Mouse (Mus musculus) adrenal gland, adult 8-10 months (tissue): ENCODE data around the gene Dennd1a. TPM values are rescaled to one million over a fixed set of nuclear protein-coding genes. Genes with fewer than 3 reads are reported as not detected.

ENCODE experiments used
- DNase-seq: peaks from one replicate; pipeline ENCODE4 v3.0.0; 2022
- total RNA-seq, 4 experiments: library from RNA; stranded (reverse); gene quantifications; 2 replicates each; pipeline ENCODE4 v1.2.4; 2022

Dennd1a gene
- total RNA-seq, 4 experiments from 2014 or later: 27.9 to 41.0 (median 32.3) TPM

GRCm38 (mm10) chr2:38039621-38040020, 247.6 kb downstream of the Dennd1a start:
- no peak for DNase-seq

- no peak for DNase-seq
Observed at GRCm38 (mm10) chr2:38028317-38028716, 258.9 kb downstream of the Dennd1a start.

- no peak for DNase-seq
Observed at GRCm38 (mm10) chr2:38025615-38026014, 261.6 kb downstream of the Dennd1a start.

DNA sequence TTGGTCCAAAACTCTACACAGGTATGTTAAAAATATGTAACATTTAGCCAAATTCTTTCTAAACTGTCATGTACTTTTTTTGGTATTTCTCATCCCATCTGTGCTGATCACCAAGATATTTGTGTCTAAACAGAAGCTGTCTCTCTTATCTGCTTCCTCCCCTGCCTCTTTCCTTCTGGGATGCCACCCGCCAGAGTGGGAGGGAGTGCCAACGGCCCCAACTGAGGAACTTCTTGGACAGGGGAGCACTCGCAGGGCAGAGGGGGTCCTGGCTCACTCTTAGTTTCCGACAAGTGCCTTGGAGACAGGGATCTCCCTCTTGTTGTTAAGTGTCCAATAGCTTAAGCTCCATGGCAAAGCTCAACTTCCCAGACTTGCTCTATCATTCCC, 263.5 kb downstream of the Dennd1a start:
- DNase-seq: no peak

DNA sequence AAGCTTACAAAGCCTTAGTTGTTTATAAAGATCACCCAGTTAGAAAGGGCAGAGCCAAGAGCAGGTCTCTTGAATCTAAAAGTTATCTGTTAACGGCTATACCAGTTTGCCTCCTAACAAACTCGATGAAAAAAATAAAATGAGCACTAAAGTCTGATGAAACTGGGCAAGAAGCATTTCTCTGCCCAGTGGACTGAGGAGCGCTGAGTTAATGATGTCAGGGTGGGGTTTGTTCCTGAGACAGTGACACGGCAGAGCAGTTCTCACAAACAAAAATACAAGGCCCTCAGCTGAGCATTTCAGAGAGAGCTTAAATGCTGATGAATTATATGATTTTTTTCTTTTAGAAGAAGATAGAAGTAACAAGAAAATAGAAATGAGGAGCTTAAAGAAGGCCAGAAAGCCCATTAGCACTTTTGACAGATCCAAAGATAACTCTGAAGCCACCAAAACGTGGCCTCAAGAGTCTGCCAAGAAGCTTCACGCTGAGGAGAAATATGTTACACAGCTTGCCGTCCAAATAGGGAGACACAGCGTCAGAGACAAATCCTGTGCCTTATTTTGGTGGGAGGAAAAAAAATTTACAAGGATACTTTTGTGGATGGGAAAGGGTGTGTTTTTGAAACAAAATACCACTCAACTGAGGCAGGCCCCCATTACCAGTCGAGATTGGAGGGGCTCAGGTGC, 264.0 kb downstream of the Dennd1a start:
- no peak for DNase-seq

GRCm38 (mm10) chr2:38021166-38021565, 266.0 kb downstream of the Dennd1a start:
- DNase-seq: no peak

DNA sequence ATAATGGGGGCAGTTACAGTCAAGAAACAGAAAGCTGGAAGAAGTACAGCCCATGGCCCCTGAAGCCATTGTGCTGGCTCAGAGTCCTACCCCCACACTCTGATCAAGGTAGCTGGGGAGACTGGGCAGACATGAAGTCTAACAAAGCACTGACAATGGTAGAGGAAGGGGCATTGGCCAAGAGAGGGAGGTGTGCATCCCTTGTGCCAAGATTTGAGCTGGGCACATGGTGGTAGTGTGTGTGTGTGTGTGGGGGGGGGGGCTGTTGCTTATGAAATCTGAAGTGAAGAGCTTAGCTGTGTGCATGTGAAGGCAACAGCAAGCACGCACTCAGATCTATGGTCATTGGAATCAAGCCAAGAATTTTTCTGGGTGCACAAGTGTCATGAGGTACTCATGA, 272.5 kb downstream of the Dennd1a start:
- DNase-seq: no peak

- DNase-seq: peak; percentile 16
Observed at GRCm38 (mm10) chr2:38013839-38014365, 273.3 kb downstream of the Dennd1a start.

DNA sequence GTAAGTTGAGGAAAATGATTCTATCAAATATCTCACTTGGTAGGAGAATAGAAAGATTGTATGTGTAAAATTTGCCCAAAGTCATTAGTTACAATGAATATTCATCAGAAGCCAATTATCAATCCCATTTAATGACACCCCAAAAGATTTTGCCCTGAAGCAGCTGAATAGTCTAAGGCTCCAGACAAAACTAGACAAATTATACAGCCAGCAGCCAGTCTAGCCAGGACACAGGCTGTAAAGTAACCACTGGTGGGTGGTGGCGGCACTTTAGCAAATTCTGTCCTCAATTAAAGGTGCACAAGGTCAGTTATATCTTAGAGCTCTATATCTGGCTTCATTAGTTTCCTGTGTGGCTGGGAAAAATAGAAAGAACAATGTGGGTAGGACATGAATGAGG, 280.0 kb downstream of the Dennd1a start:
- no peak for DNase-seq

DNA sequence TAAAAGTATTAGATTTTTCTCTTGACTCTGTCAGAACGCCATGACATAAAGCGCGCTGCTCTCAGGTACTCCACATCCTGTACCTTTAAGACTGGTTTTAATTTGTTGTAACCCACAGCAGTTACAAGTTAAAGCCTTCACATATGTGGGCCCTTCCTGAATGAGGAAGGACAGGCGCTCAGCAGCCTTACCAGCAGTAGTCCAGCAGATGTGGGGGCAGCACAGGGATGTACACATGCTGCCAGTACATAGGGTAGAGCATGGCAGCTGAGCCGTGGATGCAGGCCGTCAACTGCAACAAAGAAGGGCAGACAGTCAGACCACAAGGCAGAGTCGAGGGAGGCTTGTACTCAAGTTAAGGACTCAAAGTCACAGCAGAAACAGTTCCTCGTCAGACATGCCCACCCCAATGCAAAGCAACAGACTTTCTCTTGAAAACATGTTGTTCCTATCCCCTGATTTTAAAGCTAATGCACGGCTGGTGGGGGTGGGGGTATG, 284.0 kb downstream of the Dennd1a start:
- no peak for DNase-seq

GRCm38 (mm10) chr2:38001004-38001403, 286.2 kb downstream of the Dennd1a start:
- DNase-seq: no peak

DNA sequence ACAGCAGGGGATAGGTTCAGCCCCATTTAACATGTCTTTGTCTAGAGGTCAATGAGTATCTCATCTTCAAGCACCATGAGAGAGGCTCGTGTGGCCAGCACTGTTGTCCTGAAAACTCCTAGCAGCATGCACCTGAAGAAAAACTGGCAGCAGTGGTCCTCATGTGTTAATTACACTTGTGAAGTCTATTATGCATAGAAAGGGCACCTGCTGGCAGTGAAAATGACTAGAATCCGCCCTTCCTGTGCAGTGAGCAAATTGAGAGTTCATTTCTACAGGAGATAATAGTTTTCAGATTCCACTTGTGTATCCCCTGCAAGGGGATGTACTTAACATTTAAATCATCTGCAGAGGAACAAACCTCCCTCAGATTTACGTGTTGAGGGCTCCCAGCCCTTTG, 289.2 kb downstream of the Dennd1a start:
- no peak for DNase-seq

GRCm38 (mm10) chr2:37989091-37989490, 298.1 kb downstream of the Dennd1a start:
- no peak for DNase-seq

GRCm38 (mm10) chr2:37988301-37988700, 298.9 kb downstream of the Dennd1a start:
- no peak for DNase-seq

GRCm38 (mm10) chr2:37985690-37986222, 301.4 kb downstream of the Dennd1a start:
- DNase-seq: no peak

DNA sequence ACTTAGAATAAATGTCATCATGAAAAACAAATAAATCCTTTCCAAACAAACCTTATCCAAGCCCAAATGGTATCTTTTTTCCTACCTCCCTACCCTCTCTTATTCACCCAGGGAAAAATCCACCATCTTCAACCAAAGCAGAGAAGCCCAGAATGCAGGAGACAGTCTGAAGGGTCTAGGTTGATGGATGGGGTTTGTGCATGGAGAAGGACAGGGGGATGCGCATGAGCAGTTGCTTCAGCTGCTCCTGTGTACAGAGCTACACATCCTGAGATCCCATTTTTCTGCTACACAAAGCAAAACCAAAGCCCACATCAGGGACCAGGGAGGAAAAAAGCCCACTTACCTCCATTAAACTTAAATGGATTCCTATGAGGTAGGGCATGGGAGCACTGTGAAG, 304.5 kb downstream of the Dennd1a start:
- no peak for DNase-seq

GRCm38 (mm10) chr2:37981562-37982403, 305.4 kb downstream of the Dennd1a start:
- DNase-seq: no peak

GRCm38 (mm10) chr2:37974201-37974600, 313.0 kb downstream of the Dennd1a start:
- no peak for DNase-seq

DNA sequence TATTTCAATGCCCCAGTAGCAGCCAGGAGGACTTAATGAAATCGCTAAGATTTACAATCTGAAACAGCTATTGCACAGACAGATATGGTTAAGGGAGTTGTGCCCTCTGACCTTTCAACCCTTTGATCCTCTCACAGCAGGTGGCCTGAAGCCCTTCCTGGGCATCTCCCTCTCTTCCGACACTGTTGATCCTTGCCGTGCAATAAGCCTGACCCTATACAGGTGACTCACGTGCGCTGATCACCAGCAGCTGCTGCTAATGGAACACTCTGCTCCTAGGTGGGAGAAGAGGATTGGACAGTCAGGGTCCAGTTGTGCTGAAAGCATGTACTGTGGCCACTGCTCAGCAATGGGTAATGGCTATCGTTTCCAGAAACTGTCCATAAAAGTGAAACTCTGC, 314.6 kb downstream of the Dennd1a start:
- DNase-seq: no peak

GRCm38 (mm10) chr2:37971726-37972125, 315.5 kb downstream of the Dennd1a start:
- no peak for DNase-seq

GRCm38 (mm10) chr2:37969713-37970485, 317.3 kb downstream of the Dennd1a start:
- peak; percentile 22 for DNase-seq

GRCm38 (mm10) chr2:37964534-37964933, 322.7 kb downstream of the Dennd1a start:
- no peak for DNase-seq
